Mouse (Mus musculus) midbrain, embryonic 15.5 days (tissue): ENCODE measurements around the gene Tmem87b. TPM values are rescaled to one million over a fixed set of nuclear protein-coding genes. Genes with fewer than 3 reads are reported as not detected.

Source experiments
- ATAC-seq: fragments of 200-750 bp; cut with Nextera tagmentation; replicated peaks from 2 replicates; pipeline ENCODE4 v1.8.0; 2017; ENCODE audit warnings: moderate TSS enrichment
- H3K27ac ChIP-seq: fragments of 300-500 bp; sonication (generic); 2 replicates; pipeline ENCODE4 v1.5.1; 2015; ENCODE audit warnings: mild to moderate bottlenecking, inconsistent platforms
- H3K27me3 ChIP-seq: fragments of 300-500 bp; sonication (generic); replicated peaks from 2 replicates; pipeline ENCODE4 v1.6.1; 2015; ENCODE audit warnings: inconsistent platforms
- H3K36me3 ChIP-seq: fragments of 300-500 bp; sonication (generic); replicated peaks from 2 replicates; pipeline ENCODE4 v1.6.1; 2015; ENCODE audit warnings: inconsistent platforms
- H3K4me1 ChIP-seq: fragments of 300-500 bp; sonication (generic); 2 replicates; pipeline ENCODE4 v1.6.1; 2015; ENCODE audit warnings: inconsistent platforms
- H3K4me2 ChIP-seq: fragments of 300-500 bp; sonication (generic); 2 replicates; pipeline ENCODE4 v1.6.1; 2015; ENCODE audit warnings: inconsistent platforms, mild to moderate bottlenecking, moderate library complexity
- H3K4me3 ChIP-seq: fragments of 300-500 bp; sonication (generic); 2 replicates; pipeline ENCODE4 v1.5.1; 2015; ENCODE audit warnings: mild to moderate bottlenecking, inconsistent platforms
- H3K9ac ChIP-seq: fragments of 300-500 bp; sonication (generic); 2 replicates; pipeline ENCODE4 v1.6.1; 2015; ENCODE audit warnings: mild to moderate bottlenecking, inconsistent platforms
- H3K9me3 ChIP-seq: fragments of 300-500 bp; sonication (generic); 2 replicates; pipeline ENCODE4 v1.6.1; 2016; ENCODE audit warnings: inconsistent platforms
- WGBS: fragments of 180-500 bp; shearing (Covaris S2); methylation state at CpG from one replicate; pipeline ENCODE4 v1.1.7; 2015; ENCODE audit warnings: mixed read lengths; 5-methylcytosine and 5-hydroxymethylcytosine counted together
- polyA plus RNA-seq: library from polyadenylated mRNA; unstranded; fragments of >200 nt; fragmentation: Nextera tagmentation; extraction: Ambion mirVana; gene quantifications from 2 replicates; pipeline ENCODE4 v1.2.1, GENCODE M21; 2015

Gene Tmem87b
- polyA plus RNA-seq, 1 experiment from 2014 or later: 38.9 TPM

- Histone ChIP-seq H3K27me3 (no peaks in the 10 kb centered on the region), H3K27ac (no peak overlapping the region), H3K4me1 (no peaks in the 10 kb centered on the region), H3K9me3 (no peaks in the 10 kb centered on the region), H3K4me3 (no peak overlapping the region), H3K4me2 (no peak overlapping the region), H3K36me3 (no peaks in the 10 kb centered on the region), H3K9ac (no peak overlapping the region)
- no peak for ATAC-seq
- 85% methylated on average over 3 of the region's 3 CpGs for WGBS
These were observed 85.7 kb downstream of the Tmem87b start for GRCm38 (mm10) chr2:128903661-128904060.

Other genes starting within 250 kb of the Tmem87b start
- gene Spdye4c, start 226.9 kb upstream of the Tmem87b start, polyA plus RNA-seq: not detected in 2 replicates
- 50.8 and 52.8 TPM in 2 replicates for gene Anapc1, start 130.7 kb upstream of the Tmem87b start, polyA plus RNA-seq
- gene Mertk, start 119.2 kb upstream of the Tmem87b start, polyA plus RNA-seq: 1.5 and 1.8 TPM in 2 replicates
- 1.9 and 2.2 TPM in 2 replicates for gene Fbln7, start 44.9 kb downstream of the Tmem87b start, polyA plus RNA-seq
- 13.0 and 14.8 TPM in 2 replicates for gene Zc3h8, start 126.0 kb downstream of the Tmem87b start, polyA plus RNA-seq
- 4.2 and 4.3 TPM in 2 replicates for gene Zc3h6, start 149.3 kb downstream of the Tmem87b start, polyA plus RNA-seq
- gene Gm10762, start 149.6 kb downstream of the Tmem87b start, polyA plus RNA-seq: 19.1 and 19.7 TPM in 2 replicates
- 0.87 and 1.0 TPM in 2 replicates for gene Vinac1, start 230.1 kb downstream of the Tmem87b start, polyA plus RNA-seq
- gene Ttl, start 247.8 kb downstream of the Tmem87b start, polyA plus RNA-seq: 32.2 and 32.9 TPM in 2 replicates